10 mouse cellular contexts compared by ENCODE assay signal in genomic region chr3:38433495-38434464, GRCm38 (mm10). TPM values are rescaled to one million over a fixed set of nuclear protein-coding genes. Genes with fewer than 3 reads are reported as not detected.
DNase-seq lines count a peak whose midpoint lies in the region; ATAC-seq and TF ChIP-seq lines count a peak whose summit lies in the region.
"Had no signal": no experiment of that assay in that cellular context is flagged by ENCODE, and none has a peak within 500 bp of the region (broad histone marks: within the 10 kb centered on the region; RNA-seq: fewer than 3 reads in every experiment).

No protein-coding gene starts in this region.

- peak overlapping the region; percentile 53; the same call in 1 of the 2 replicates for H3K27ac ChIP-seq in midbrain, embryonic 10.5 days (replicated peaks)
- no peak overlapping the region for H3K27ac ChIP-seq in midbrain, postnatal 0 days (ENCODE audit: low read depth, low read length)
- no peak overlapping the region for H3K27ac ChIP-seq in forebrain, embryonic 16.5 days (ENCODE audit: low read length)
- H3K27ac ChIP-seq in stomach, embryonic 16.5 days (ENCODE audit: low read length): peak overlapping the region; percentile 72
- H3K27ac ChIP-seq: heart, embryonic 13.5 days; layer of hippocampus, adult 2 months; limb, embryonic 13.5 days had no signal

- H3K4me3 ChIP-seq in midbrain, embryonic 10.5 days: no peak overlapping the region
- no peak overlapping the region for H3K4me3 ChIP-seq in midbrain, postnatal 0 days (ENCODE audit: low read depth, low read length)
- H3K4me3 ChIP-seq in forebrain, embryonic 16.5 days (replicated peaks; ENCODE audit: low read length): no peak overlapping the region
- H3K4me3 ChIP-seq in stomach, embryonic 16.5 days (replicated peaks; ENCODE audit: low read length): no peak overlapping the region
- H3K4me3 ChIP-seq: heart, embryonic 13.5 days; layer of hippocampus, adult 2 months; limb, embryonic 13.5 days had no signal

- H3K27me3 ChIP-seq in midbrain, embryonic 10.5 days (ENCODE audit: low read depth, poor library complexity, severe bottlenecking): no peaks in the 10 kb centered on the region
- H3K27me3 ChIP-seq in midbrain, postnatal 0 days (ENCODE audit: insufficient read depth, low read length): no peaks in the 10 kb centered on the region
- H3K27me3 ChIP-seq in forebrain, embryonic 16.5 days (replicated peaks; ENCODE audit: control insufficient read depth, insufficient read depth, low read length): no peaks in the 10 kb centered on the region
- no peaks in the 10 kb centered on the region for H3K27me3 ChIP-seq in stomach, embryonic 16.5 days (ENCODE audit: control insufficient read depth, insufficient read depth, low read length)
- H3K27me3 ChIP-seq: heart, embryonic 13.5 days; limb, embryonic 13.5 days had no signal

- 10% methylated on average over 11 of the region's 11 CpGs for WGBS in midbrain, embryonic 10.5 days
- WGBS in midbrain, postnatal 0 days: 16% methylated on average over 11 of the region's 11 CpGs
- WGBS in forebrain, embryonic 16.5 days: 10% methylated on average over 11 of the region's 11 CpGs
- WGBS in stomach, embryonic 16.5 days: 29% methylated on average over 11 of the region's 11 CpGs

- no peak overlapping the region for H3K9ac ChIP-seq in midbrain, postnatal 0 days (replicated peaks; ENCODE audit: low read length, poor library complexity, severe bottlenecking)
- H3K9ac ChIP-seq in forebrain, embryonic 16.5 days (replicated peaks; ENCODE audit: low read depth, low read length): no peak overlapping the region
- H3K9ac ChIP-seq in stomach, embryonic 16.5 days (ENCODE audit: low read length): 0 out of 2 replicates have a peak overlapping the region, but pooled peaks have one; percentile 21
- H3K9ac ChIP-seq: heart, embryonic 13.5 days; limb, embryonic 13.5 days had no signal

- H3K9me3 ChIP-seq in midbrain, embryonic 10.5 days (replicated peaks): no peaks in the 10 kb centered on the region
- no peaks in the 10 kb centered on the region for H3K9me3 ChIP-seq in midbrain, postnatal 0 days (ENCODE audit: low read length)
- no peaks in the 10 kb centered on the region for H3K9me3 ChIP-seq in forebrain, embryonic 16.5 days (ENCODE audit: control insufficient read depth, low read length)
- 0 out of 2 replicates have a peak, but pooled peaks cover 7% of the 10 kb centered on the region for H3K9me3 ChIP-seq in stomach, embryonic 16.5 days (replicated peaks; ENCODE audit: control insufficient read depth, low read length)
- H3K9me3 ChIP-seq: heart, embryonic 13.5 days had no signal

- no peak for TF ChIP-seq CTCF in midbrain, postnatal 0 days (IDR thresholded peaks at IDR 0.05)

- no peak for DNase-seq in midbrain, embryonic 10.5 days (ENCODE audit: low spot score)
- no peak for DNase-seq in midbrain, postnatal 0 days (ENCODE audit: low spot score)
- DNase-seq in c-Kit-positive CD71-positive TER-119-positive erythroid progenitor cells, embryonic 14.5 days (ENCODE audit: low spot score): no peak
- DNase-seq in right cerebral cortex, postnatal 4 days: no peak

- H3K4me2 ChIP-seq in midbrain, postnatal 0 days (ENCODE audit: low read depth, low read length, poor library complexity, severe bottlenecking): no peak overlapping the region
- H3K4me2 ChIP-seq in forebrain, embryonic 16.5 days (ENCODE audit: low read length): no peak overlapping the region
- no peak overlapping the region for H3K4me2 ChIP-seq in stomach, embryonic 16.5 days (ENCODE audit: low read depth, low read length)
- H3K4me2 ChIP-seq: heart, embryonic 13.5 days; limb, embryonic 13.5 days had no signal

- peaks cover 16% of the 10 kb centered on the region for H3K4me1 ChIP-seq in midbrain, embryonic 10.5 days
- peaks cover 3% of the 10 kb centered on the region; the same call in 1 of the 2 replicates for H3K4me1 ChIP-seq in midbrain, postnatal 0 days (ENCODE audit: insufficient read depth, low read length)
- peaks cover 4% of the 10 kb centered on the region for H3K4me1 ChIP-seq in forebrain, embryonic 16.5 days (replicated peaks; ENCODE audit: control insufficient read depth, insufficient read depth, low read length)
- peaks cover 12% of the 10 kb centered on the region for H3K4me1 ChIP-seq in stomach, embryonic 16.5 days (ENCODE audit: control insufficient read depth, insufficient read depth, low read length)
- H3K4me1 ChIP-seq: limb, embryonic 13.5 days had no signal

- H3K36me3 ChIP-seq in midbrain, embryonic 10.5 days: no peaks in the 10 kb centered on the region
- H3K36me3 ChIP-seq in midbrain, postnatal 0 days (ENCODE audit: insufficient read depth, low read length): no peaks in the 10 kb centered on the region
- no peaks in the 10 kb centered on the region for H3K36me3 ChIP-seq in forebrain, embryonic 16.5 days (ENCODE audit: control insufficient read depth, insufficient read depth)
- H3K36me3 ChIP-seq in stomach, embryonic 16.5 days (ENCODE audit: control insufficient read depth, insufficient read depth, low read length): no peaks in the 10 kb centered on the region
- H3K36me3 ChIP-seq: heart, embryonic 13.5 days; limb, embryonic 13.5 days had no signal

- no peak for ATAC-seq in midbrain, postnatal 0 days (ENCODE audit: low FRiP score)
- peak; percentile 69 for ATAC-seq in forebrain, embryonic 16.5 days
- ATAC-seq in megakaryocyte, adult 5-6 weeks (ENCODE audit: poor library complexity, severe bottlenecking): peak; percentile 56
- ATAC-seq in stomach, embryonic 16.5 days (ENCODE audit: insufficient read depth, low FRiP score): peak; percentile 75; the same call in 1 of the 2 replicates

RNA-seq across cellular contexts. Expression of gene Ankrd50, which starts 50.9 kb away (rescaled TPM):
- 19.8 and 26.1 TPM in 2 replicates for polyA plus RNA-seq in midbrain, embryonic 10.5 days (2016; fragmentation: Nextera tagmentation; extraction: Ambion mirVana)
- 72.7 and 74.1 TPM in 2 replicates for total RNA-seq in midbrain, postnatal 0 days (2014; rRNA removed)
- 12.2 and 14.9 TPM in 2 replicates for polyA plus RNA-seq in midbrain, postnatal 0 days (2015; fragmentation: Nextera tagmentation; extraction: Ambion mirVana)
- 23.2 and 24.2 TPM in 2 replicates for polyA plus RNA-seq in forebrain, embryonic 16.5 days (2015; fragmentation: Nextera tagmentation; extraction: Ambion mirVana)
- 5.9 and 7.1 TPM in 2 replicates for total RNA-seq in megakaryocyte, adult 5-6 weeks (2015)
- 7.4 and 9.1 TPM in 2 replicates for total RNA-seq in megakaryocyte, adult 5-6 weeks (2017)
- polyA plus RNA-seq in stomach, embryonic 16.5 days (2015; fragmentation: Nextera tagmentation; extraction: Ambion mirVana): 21.0 and 21.3 TPM in 2 replicates

Comparison
In these comparisons a context has a peak if more than half of its experiments do, and no peak if none do; other contexts are left out.
1. H3K27ac ChIP-seq: peak in midbrain, embryonic 10.5 days (single experiment) and stomach, embryonic 16.5 days (single experiment); none in midbrain, postnatal 0 days (single experiment) and forebrain, embryonic 16.5 days (single experiment).